Mouse (Mus musculus) B cell, adult 67 days (primary cell): Measurements from ENCODE around the gene Gm17689. TPM values are rescaled to one million over a fixed set of nuclear protein-coding genes. Genes with fewer than 3 reads are reported as not detected.

ENCODE experiments used
- total RNA-seq, 2 experiments: library from RNA; stranded (reverse); gene quantifications; 4 replicates each; pipeline ENCODE4 v1.2.4; 2023

The Gm17689 gene
- total RNA-seq, result not detected

DNA sequence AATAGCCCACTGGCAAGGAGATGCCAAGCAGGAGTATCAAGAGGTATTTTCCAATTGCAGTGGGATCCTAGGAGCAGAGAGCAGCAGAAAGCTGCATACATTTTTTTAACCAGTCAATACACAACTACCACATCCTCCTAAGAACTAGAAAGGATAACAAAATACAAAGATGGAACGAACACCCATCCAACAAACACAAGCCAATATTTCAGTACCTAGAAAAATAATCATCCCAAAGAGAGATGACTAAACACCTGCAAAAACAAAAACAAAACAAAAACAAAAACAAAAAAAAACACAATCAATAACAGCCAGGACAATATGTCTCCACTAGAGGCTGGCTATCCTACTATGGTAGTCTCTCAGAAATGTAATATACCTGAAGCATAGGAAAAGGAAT, at the start of gene Gm17689:
TSS of gene Gm17689 (minus strand) at position 101 of the 400 bp plus-strand sequence.

DNA sequence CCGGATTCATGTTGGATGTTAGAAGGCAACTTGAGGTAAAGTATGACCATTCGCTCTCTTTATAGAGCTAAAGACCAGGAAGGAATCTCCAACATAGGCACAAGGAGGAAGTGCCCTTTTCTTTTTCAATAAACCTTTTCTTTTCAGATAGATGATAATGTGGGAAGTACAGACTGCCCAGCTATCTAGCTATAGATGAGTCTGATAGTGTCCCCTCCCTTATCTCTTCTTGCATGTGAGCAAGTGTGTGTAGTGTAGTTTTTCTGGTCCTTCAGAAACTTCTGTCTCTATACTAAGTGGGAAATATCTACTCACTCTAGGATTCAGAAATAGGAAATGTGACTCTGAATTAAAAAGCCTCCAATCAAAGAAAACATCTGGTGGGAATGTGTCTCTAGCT, 40.6 kb downstream of the Gm17689 start, which contains the start of gene Gm5615:
TSS of gene Gm5615 (minus strand) at position 101 of the 400 bp plus-strand sequence.

Other genes starting within 250 kb of the Gm17689 start
- not detected for gene Gm7257, start 150.8 kb downstream of the Gm17689 start, total RNA-seq
- gene Gm9513, start 107.0 kb downstream of the Gm17689 start, total RNA-seq, result not detected
- gene Gm5615, start 40.7 kb downstream of the Gm17689 start, total RNA-seq, result not detected
- not detected for gene A630095E13Rik, start 60.7 kb upstream of the Gm17689 start, total RNA-seq
- not detected for gene Acrv1, start 110.6 kb upstream of the Gm17689 start, total RNA-seq
- gene Chek1, start 144.4 kb upstream of the Gm17689 start, total RNA-seq, result 1 to 10 TPM; 6.2 to 10.0 TPM
- gene Stt3a, start 185.0 kb upstream of the Gm17689 start, total RNA-seq, result 100 to 1,000 TPM; 137 to 145 TPM
- gene Ei24, start 214.8 kb upstream of the Gm17689 start, total RNA-seq, result 10 to 100 TPM; 35.5 to 45.4 TPM
- not detected for gene Fez1, start 239.2 kb upstream of the Gm17689 start, total RNA-seq